Mouse (Mus musculus) liver, adult 2 months (tissue): Measurements from ENCODE around the gene Vmp1. TPM values are rescaled to one million over a fixed set of nuclear protein-coding genes. Genes with fewer than 3 reads are reported as not detected.
A peak's percentile ranks its signal among the peaks of the same experiment; 100 is the strongest.

ENCODE experiments used
- DNase-seq: peaks from one replicate; pipeline ENCODE4 v3.0.0-alpha.2; 2011; ENCODE audit warnings: low read depth, low spot score; ENCODE audit errors: extremely low read depth
- H3K27ac ChIP-seq: fragments of 200-500 bp; replicated peaks from 2 replicates; pipeline ENCODE4 v1.5.1; 2012; ENCODE audit warnings: low read depth, mild to moderate bottlenecking, control low read depth, inconsistent platforms, low read length; ENCODE audit not compliant: insufficient read depth
- H3K27me3 ChIP-seq: fragments of 200-500 bp; 2 replicates; pipeline ENCODE4 v1.6.1; 2012; ENCODE audit warnings: mild to moderate bottlenecking, moderate library complexity, low read length, inconsistent platforms; ENCODE audit not compliant: control insufficient read depth, insufficient read depth
- H3K36me3 ChIP-seq: fragments of 200-500 bp; 2 replicates; pipeline ENCODE4 v1.6.1; 2012; ENCODE audit warnings: low read length, inconsistent platforms; ENCODE audit not compliant: control insufficient read depth, insufficient read depth
- H3K4me1 ChIP-seq: fragments of 200-500 bp; 2 replicates; pipeline ENCODE4 v1.6.1; 2011; ENCODE audit warnings: low read length; ENCODE audit not compliant: control insufficient read depth, insufficient read depth
- H3K4me3 ChIP-seq: fragments of 200-500 bp; 2 replicates; pipeline ENCODE4 v1.5.1; 2011; ENCODE audit warnings: low read depth, mild to moderate bottlenecking, control low read depth, low read length, moderate library complexity; ENCODE audit not compliant: insufficient read depth
- H3K79me2 ChIP-seq: fragments of 200-500 bp; 2 replicates; pipeline ENCODE4 v1.6.1; 2012; ENCODE audit warnings: inconsistent platforms, mild to moderate bottlenecking, low read length, moderate library complexity; ENCODE audit not compliant: control insufficient read depth, insufficient read depth
- H3K9ac ChIP-seq: fragments of 200-500 bp; 2 replicates; pipeline ENCODE4 v1.6.1; 2012; ENCODE audit warnings: low read depth, mild to moderate bottlenecking, control low read depth, inconsistent platforms, low read length
- CTCF ChIP-seq: fragments of 200-500 bp; IDR thresholded peaks from 2 replicates; pipeline ENCODE4 v1.5.1; 2011; ENCODE audit warnings: low read depth, low read length, control low read depth
- POLR2A ChIP-seq: fragments of 200-500 bp; IDR thresholded peaks from 2 replicates; pipeline ENCODE4 v1.6.1; 2011; ENCODE audit warnings: low read length, control low read depth; ENCODE audit not compliant: insufficient read depth; ENCODE audit errors: extremely low read depth
- WGBS: fragments of 180-500 bp; shearing (Covaris S2); methylation state at CpG from one replicate; pipeline ENCODE4 v1.1.7; 2018; 5-methylcytosine and 5-hydroxymethylcytosine counted together
- polyA plus RNA-seq: library from polyadenylated mRNA; depleted of rRNA; stranded (reverse); fragments of >200 nt; gene quantifications from 2 replicates; pipeline ENCODE4 v1.2.3, GENCODE M21; 2012
- total RNA-seq: library from RNA; depleted of rRNA; stranded (reverse); fragments of >200 nt; gene quantifications from 2 replicates; pipeline ENCODE4 v1.2.3, GENCODE M21; 2014

Vmp1 gene
- total and polyA plus RNA-seq, 2 experiments = 37.8 to 93.6 TPM

DNA sequence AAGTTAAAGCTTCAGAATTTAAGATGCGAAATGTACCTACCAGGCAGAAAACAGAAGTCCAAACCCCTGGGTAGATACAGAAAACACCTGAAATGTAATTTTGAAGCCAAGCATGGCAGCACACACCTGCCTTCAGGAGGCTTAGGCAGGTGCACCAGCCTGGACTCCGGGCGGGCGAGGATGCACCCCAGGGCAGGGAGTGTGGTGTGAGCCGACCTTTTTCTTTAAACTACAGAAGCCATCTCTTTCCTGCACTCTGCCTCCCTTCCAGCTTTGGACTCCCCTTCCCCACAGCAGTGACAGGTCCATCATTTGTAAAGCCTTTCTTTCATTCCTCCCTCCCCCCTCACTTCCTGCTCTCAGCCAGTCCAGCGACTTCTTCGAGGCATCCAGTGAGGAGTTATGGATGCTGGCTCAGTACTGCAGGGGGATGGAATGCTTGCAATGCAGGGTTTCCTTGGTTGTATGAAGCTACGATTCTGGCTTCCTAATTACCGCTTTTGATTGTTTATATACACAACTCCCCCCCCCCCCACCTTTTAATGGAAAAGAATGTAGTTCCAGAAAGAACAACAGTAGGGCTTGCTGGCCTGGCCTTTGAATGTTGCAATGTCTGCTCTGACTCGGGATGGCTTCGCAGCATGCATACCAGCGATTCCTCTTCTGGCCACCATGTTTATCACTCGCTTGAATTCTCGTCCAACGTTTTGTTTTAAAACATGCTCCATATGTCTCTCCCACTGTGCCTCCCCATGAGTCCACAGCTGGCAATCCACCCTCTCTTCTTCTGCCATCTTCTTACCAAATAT, 112.4 kb downstream of the Vmp1 start:
- H3K27ac ChIP-seq = no peak overlapping the region

DNA sequence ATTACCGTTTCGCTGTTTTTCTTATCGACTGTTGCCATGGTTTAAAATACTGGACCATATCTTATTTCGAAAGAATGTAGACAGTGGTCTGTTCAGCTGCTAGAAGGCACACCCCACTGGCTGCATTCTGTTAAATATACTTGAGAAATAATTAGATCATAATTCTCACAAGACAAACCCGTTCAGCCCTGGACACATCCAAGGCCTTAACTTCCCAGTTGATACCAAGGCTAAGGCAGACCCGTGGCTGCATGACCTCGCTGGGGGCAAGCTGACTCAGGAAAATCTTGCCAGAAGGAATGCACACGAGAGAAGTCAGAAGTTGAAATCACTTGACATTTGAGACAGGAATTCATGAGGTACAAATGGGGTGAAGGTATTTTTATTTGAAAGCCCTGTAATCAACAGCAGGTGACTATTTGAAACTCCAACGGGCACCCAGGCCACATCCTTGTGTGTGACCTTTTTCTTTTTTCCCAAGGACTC, 113.3 kb downstream of the Vmp1 start:
- WGBS = 75% methylated on average over 9 of the region's 9 CpGs
- DNase-seq = no peak
- no peak overlapping the region for H3K27ac ChIP-seq
- H3K4me1 ChIP-seq = peaks cover 7% of the 10 kb centered on the region
- no peak overlapping the region for H3K4me3 ChIP-seq
- H3K9ac ChIP-seq = no peak overlapping the region
- no peaks in the 10 kb centered on the region for H3K79me2 ChIP-seq
- TF ChIP-seq POLR2A (no peak), CTCF (no peak)
- no peaks in the 10 kb centered on the region; the same call in 1 of the 2 replicates for H3K36me3 ChIP-seq
- H3K27me3 ChIP-seq = no peaks in the 10 kb centered on the region

More for the DNA sequence above, 112.4 kb downstream of the Vmp1 start:
- DNase-seq = no peak
- TF ChIP-seq CTCF (no peak), POLR2A (no peak)
- Histone ChIP-seq H3K9ac (no peak overlapping the region), H3K36me3 (no peaks in the 10 kb centered on the region; the same call in 1 of the 2 replicates), H3K4me3 (no peak overlapping the region), H3K27me3 (no peaks in the 10 kb centered on the region), H3K79me2 (no peaks in the 10 kb centered on the region), H3K4me1 (peaks cover 9% of the 10 kb centered on the region)
- 73% methylated on average over 15 of the region's 15 CpGs for WGBS

DNA sequence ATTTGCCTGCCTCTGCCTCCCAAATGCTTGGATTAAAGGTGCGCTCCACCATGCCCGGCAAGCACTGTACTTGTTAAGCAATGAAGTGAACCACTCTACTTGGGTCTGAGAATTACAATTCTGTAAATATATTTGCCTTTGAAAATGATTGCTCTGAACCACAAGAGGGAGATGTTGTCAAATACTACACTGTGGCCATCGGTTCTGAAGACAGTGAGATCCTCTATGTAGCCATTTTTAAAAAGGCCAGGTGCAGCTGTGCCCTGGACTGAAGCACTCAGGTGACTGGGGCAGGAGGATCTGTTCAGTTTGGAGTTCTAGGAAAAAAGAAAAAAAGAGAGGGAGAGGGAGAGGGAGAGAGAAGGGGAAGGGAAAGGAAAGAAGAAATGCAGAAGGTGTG, 115.2 kb downstream of the Vmp1 start:
- no peak overlapping the region for H3K27ac ChIP-seq
- peak; percentile 75 for DNase-seq
- H3K9ac ChIP-seq = no peak overlapping the region
- no peaks in the 10 kb centered on the region; the same call in 1 of the 2 replicates for H3K36me3 ChIP-seq
- H3K27me3 ChIP-seq = no peaks in the 10 kb centered on the region
- H3K79me2 ChIP-seq = no peaks in the 10 kb centered on the region
- H3K4me1 ChIP-seq = no peaks in the 10 kb centered on the region; the same call in 1 of the 2 replicates
- H3K4me3 ChIP-seq = no peak overlapping the region
- TF ChIP-seq CTCF (peak; percentile 55; the same call in 1 of the 2 replicates), POLR2A (no peak)
- WGBS = 28% methylated on average over 3 of the region's 3 CpGs

DNA sequence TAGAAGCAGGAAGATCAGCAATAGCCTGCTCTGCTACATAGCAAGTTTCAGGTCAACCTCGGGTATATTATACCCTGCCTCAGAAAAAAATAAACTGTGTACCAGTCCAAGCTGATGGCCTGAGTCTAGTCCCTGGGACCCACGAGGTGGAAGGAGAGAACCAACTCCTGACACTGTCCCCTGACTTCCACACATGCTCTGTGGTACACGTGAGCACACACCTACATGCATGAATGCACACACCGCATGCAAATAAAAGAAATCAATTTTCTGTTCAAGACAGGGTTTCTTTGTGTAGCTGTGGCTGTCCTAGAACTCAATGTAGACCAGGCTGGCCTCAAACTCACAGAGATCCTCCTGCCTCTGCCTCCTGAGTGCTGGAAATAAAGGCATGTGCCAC, 125.4 kb downstream of the Vmp1 start:
- no peak for TF ChIP-seq CTCF
- no peak for TF ChIP-seq POLR2A
- no peak for DNase-seq
- H3K36me3 ChIP-seq = peaks cover 27% of the 10 kb centered on the region

DNA sequence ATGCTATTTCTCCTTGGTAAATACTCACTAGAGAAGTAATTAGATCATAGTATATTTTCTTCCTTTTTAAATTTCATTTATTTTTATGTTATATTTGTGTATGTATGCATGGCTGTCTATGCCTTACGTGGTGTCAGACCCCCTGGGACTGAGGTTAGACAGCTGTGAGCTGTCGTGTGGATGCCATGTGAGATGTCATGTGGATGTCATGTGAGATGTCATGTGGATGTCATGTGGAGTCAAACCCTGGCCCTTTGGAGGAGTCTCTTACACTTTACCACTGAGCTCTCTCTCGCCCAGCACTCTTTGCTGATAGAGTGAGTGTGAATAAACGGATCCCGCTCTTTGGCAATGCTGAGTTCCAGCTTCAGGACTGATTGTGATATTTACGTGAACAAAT, 130.1 kb downstream of the Vmp1 start:
- Histone ChIP-seq H3K9ac (no peak overlapping the region), H3K36me3 (peaks cover 31% of the 10 kb centered on the region), H3K4me3 (no peak overlapping the region), H3K27me3 (no peaks in the 10 kb centered on the region), H3K79me2 (no peaks in the 10 kb centered on the region), H3K4me1 (no peaks in the 10 kb centered on the region), H3K27ac (no peak overlapping the region)
- WGBS = 96% methylated on average over 6 of the region's 6 CpGs
- no peak for DNase-seq
- TF ChIP-seq CTCF (no peak), POLR2A (no peak)

More for the DNA sequence above, 125.4 kb downstream of the Vmp1 start:
- H3K4me3 ChIP-seq = no peak overlapping the region
- no peaks in the 10 kb centered on the region for H3K79me2 ChIP-seq
- H3K27ac ChIP-seq = no peak overlapping the region
- H3K27me3 ChIP-seq = no peaks in the 10 kb centered on the region
- WGBS = 89% methylated on average over 4 of the region's 4 CpGs
- no peak overlapping the region for H3K9ac ChIP-seq
- no peaks in the 10 kb centered on the region for H3K4me1 ChIP-seq

DNA sequence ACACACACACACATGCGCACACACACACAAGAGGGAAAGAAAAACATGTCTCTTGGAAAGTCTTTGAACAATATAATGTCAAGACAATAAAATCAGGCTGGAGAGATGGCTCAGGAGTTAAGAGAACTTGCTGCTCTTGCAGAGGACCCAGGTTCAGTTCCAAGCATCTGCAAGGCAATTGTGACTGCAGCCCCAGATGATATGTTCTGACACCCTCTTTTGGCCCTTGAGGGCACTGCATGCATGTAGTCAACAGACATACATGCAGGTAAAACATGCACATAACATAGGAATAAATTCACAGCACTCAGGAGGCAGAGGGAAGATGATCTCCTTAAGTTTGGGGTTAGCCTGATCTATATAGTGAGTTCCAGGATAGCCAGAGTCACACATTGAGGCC, 136.2 kb downstream of the Vmp1 start:
- peaks cover 7% of the 10 kb centered on the region; the same call in 1 of the 2 replicates for H3K36me3 ChIP-seq
- H3K9ac ChIP-seq = no peak overlapping the region
- no peak for DNase-seq
- no peak for TF ChIP-seq POLR2A
- TF ChIP-seq CTCF = 0 out of 2 replicates have a peak, but pooled peaks have one; percentile 4
- H3K27me3 ChIP-seq = no peaks in the 10 kb centered on the region
- H3K4me3 ChIP-seq = no peak overlapping the region
- WGBS = 100% methylated on average over 1 of the region's 1 CpGs
- H3K79me2 ChIP-seq = peaks cover 9% of the 10 kb centered on the region
- peaks cover 5% of the 10 kb centered on the region; the same call in 1 of the 2 replicates for H3K4me1 ChIP-seq
- no peak overlapping the region for H3K27ac ChIP-seq
